Mouse (Mus musculus) liver, embryonic 14.5 days (tissue): Measurements from ENCODE around the gene Nrxn3. TPM values are rescaled to one million over a fixed set of nuclear protein-coding genes. Genes with fewer than 3 reads are reported as not detected.

Source experiments
- ATAC-seq: fragments of 200-750 bp; cut with Nextera tagmentation; 2 replicates; pipeline ENCODE4 v1.8.0; 2017; ENCODE audit warnings: moderate number of reproducible peaks, mild to moderate bottlenecking, moderate library complexity; ENCODE audit not compliant: insufficient read depth
- DNase-seq, 3 experiments: peaks; one replicate each; pipeline ENCODE4 v3.0.0-alpha.2; 2012 to 2013; ENCODE audit warnings: low read depth in 3 of 3, low spot score in 3 of 3
- H3K27ac ChIP-seq: fragments of 300-500 bp; sonication (generic); 2 replicates; pipeline ENCODE4 v1.5.1; 2014; ENCODE audit warnings: moderate library complexity, mild to moderate bottlenecking, control low read depth, inconsistent platforms
- H3K27me3 ChIP-seq: fragments of 300-500 bp; sonication (generic); 2 replicates; pipeline ENCODE4 v1.6.1; 2014; ENCODE audit warnings: mild to moderate bottlenecking, low read length, moderate library complexity; ENCODE audit not compliant: control insufficient read depth, insufficient read depth
- H3K36me3 ChIP-seq: fragments of 300-500 bp; sonication (generic); replicated peaks from 2 replicates; pipeline ENCODE4 v1.6.1; 2014; ENCODE audit warnings: low read depth; ENCODE audit not compliant: control insufficient read depth, insufficient read depth
- H3K4me1 ChIP-seq, 2 experiments: fragments of 200-500 bp in 1 of 2; fragments of 300-500 bp in 1 of 2; sonication (generic) in 1 of 2; replicated peaks; 2 replicates each; pipeline ENCODE4 v1.6.1; 2012 to 2014; ENCODE audit warnings: antibody characterized with exemption in 1 of 2, inconsistent platforms in 1 of 2, low read length in 1 of 2; ENCODE audit not compliant: control insufficient read depth in 2 of 2, insufficient read depth in 2 of 2
- H3K4me2 ChIP-seq: fragments of 300-500 bp; sonication (generic); 2 replicates; pipeline ENCODE4 v1.6.1; 2014; ENCODE audit warnings: low read depth, mild to moderate bottlenecking, control low read depth, moderate library complexity
- H3K4me3 ChIP-seq, 2 experiments: fragments of 200-500 bp in 1 of 2; fragments of 300-500 bp in 1 of 2; sonication (generic) in 1 of 2; 2 replicates each; pipeline ENCODE4 v1.5.1; 2012 to 2014; ENCODE audit warnings: low read depth in 2 of 2, low read length in 2 of 2, mild to moderate bottlenecking in 2 of 2, control low read depth in 1 of 2, inconsistent platforms in 1 of 2, moderate library complexity in 1 of 2; ENCODE audit not compliant: insufficient read depth in 1 of 2
- H3K9ac ChIP-seq: fragments of 300-500 bp; sonication (generic); replicated peaks from 2 replicates; pipeline ENCODE4 v1.6.1; 2014; ENCODE audit warnings: mild to moderate bottlenecking, control low read depth, moderate library complexity
- H3K9me3 ChIP-seq: fragments of 300-500 bp; sonication (generic); 2 replicates; pipeline ENCODE4 v1.6.1; 2016; ENCODE audit warnings: low read length, mixed read lengths; ENCODE audit not compliant: control insufficient read depth
- CTCF ChIP-seq: IDR thresholded peaks from 2 replicates; pipeline ENCODE4 v1.5.1; 2016; ENCODE audit warnings: antibody characterized with exemption, low read depth, control low read depth
- EP300 ChIP-seq: IDR thresholded peaks from 2 replicates; pipeline ENCODE4 v1.6.1; 2016; ENCODE audit warnings: antibody characterized with exemption, low read depth
- WGBS: fragments of 180-500 bp; shearing (Covaris S2); extraction: QIAGEN DNeasy Blood & Tissue Kit; methylation state at CpG from one replicate; pipeline ENCODE4 v1.1.7; 2014; ENCODE audit not compliant: insufficient replicate concordance; 5-methylcytosine and 5-hydroxymethylcytosine counted together
- polyA plus RNA-seq, 2 experiments: library from polyadenylated mRNA; depleted of rRNA in 1 of 2; stranded (reverse) in 1 of 2; unstranded in 1 of 2; fragments of >200 nt; fragmentation: Nextera tagmentation in 1 of 2; extraction: Ambion mirVana in 1 of 2; gene quantifications; 2 replicates each; pipeline versions ENCODE4 v1.2.1 to v1.2.3; 2012 to 2014

The Nrxn3 gene
- polyA plus RNA-seq, 2 experiments, result 0.12 to 0.38 TPM

- H3K27ac ChIP-seq, result peak overlapping the region; percentile 35; the same call in 1 of the 2 replicates
- peak; percentile 93 for ATAC-seq
- no peak overlapping the region for H3K4me2 ChIP-seq
- TF ChIP-seq EP300 (peak; percentile 54; the same call in 1 of the 2 replicates), CTCF (no peak)
- no peak overlapping the region for H3K9ac ChIP-seq
- H3K9me3 ChIP-seq, result no peaks in the 10 kb centered on the region
- WGBS, result 8% methylated on average over 3 of the region's 3 CpGs
- DNase-seq, result peak; percentile 13 to 31 (median 29)
- H3K4me1 ChIP-seq, result peaks cover 0 to 4% of the 10 kb centered on the region in 2 experiments; a peak in 2 of 4 replicates
- no peak overlapping the region for H3K4me3 ChIP-seq
- H3K27me3 ChIP-seq, result no peaks in the 10 kb centered on the region
- no peaks in the 10 kb centered on the region for H3K36me3 ChIP-seq
These were observed 998.3 kb downstream of the Nrxn3 start for GRCm38 (mm10) chr12:89720945-89721344.

DNA sequence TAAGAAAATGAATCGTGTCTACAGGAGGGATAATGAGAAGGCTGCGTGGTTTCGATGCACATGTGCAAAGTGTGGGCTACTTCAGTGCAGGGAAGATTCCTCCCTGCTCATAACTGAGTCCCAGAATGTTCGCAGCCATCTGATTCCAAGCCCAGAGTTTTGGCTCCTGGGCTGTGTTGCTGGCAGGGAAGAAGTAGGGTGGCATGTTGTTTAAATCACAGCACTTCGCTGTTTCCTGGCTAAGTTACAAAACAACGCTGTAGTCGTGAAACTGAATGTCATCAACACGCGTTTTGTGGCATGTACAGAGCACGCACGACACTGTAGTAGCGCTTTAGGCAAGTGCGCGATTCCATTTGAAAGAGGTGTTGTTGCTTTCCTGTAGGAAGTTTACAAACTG is 999.8 kb downstream of the Nrxn3 start:
- H3K9ac ChIP-seq, result no peak overlapping the region
- H3K4me3 ChIP-seq, result no peak overlapping the region
- H3K27ac ChIP-seq, result no peak overlapping the region
- H3K36me3 ChIP-seq, result no peaks in the 10 kb centered on the region
- H3K9me3 ChIP-seq, result no peaks in the 10 kb centered on the region
- H3K4me2 ChIP-seq, result no peak overlapping the region
- peaks cover 0 to 4% of the 10 kb centered on the region in 2 experiments; a peak in 2 of 4 replicates for H3K4me1 ChIP-seq
- DNase-seq (no peak), ATAC-seq (no peak)
- no peak for TF ChIP-seq CTCF
- WGBS, result 75% methylated on average over 14 of the region's 14 CpGs
- H3K27me3 ChIP-seq, result no peaks in the 10 kb centered on the region

GRCm38 (mm10) chr12:89724048-89724447 is 1001.4 kb downstream of the Nrxn3 start:
- TF ChIP-seq CTCF (no peak), EP300 (no peak)
- Histone ChIP-seq H3K4me1 (peaks cover 0 to 4% of the 10 kb centered on the region in 2 experiments; a peak in 2 of 4 replicates), H3K27ac (no peak overlapping the region), H3K9me3 (no peaks in the 10 kb centered on the region), H3K9ac (no peak overlapping the region), H3K27me3 (no peaks in the 10 kb centered on the region), H3K36me3 (no peaks in the 10 kb centered on the region), H3K4me3 (no peak overlapping the region), H3K4me2 (no peak overlapping the region)
- ATAC-seq, result no peak
- DNase-seq, result no peak
- 44% methylated on average over 3 of the region's 3 CpGs for WGBS

DNA sequence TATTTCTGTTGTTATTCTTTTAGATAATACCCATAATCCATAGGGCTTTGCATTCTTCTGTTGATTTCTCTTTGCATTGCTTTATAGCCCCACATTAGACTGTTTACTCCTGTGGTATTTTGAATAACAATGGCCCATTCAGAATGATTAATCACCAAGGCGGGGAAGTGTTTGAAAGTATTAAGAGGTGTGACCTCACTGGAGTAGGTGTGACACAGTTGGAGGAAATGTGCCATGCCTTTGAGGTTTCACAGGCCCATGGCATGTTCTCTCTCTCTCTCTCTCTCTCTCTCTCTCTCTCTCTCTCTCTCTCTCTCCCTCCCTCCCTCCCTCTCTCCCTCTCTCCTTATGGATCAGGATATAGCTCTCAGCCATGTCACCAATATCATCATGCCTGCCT is 1019.6 kb downstream of the Nrxn3 start:
- Histone ChIP-seq H3K4me2 (no peak overlapping the region), H3K9me3 (no peaks in the 10 kb centered on the region), H3K9ac (no peak overlapping the region), H3K36me3 (no peaks in the 10 kb centered on the region), H3K27ac (no peak overlapping the region), H3K27me3 (no peaks in the 10 kb centered on the region), H3K4me3 (no peak overlapping the region), H3K4me1 (no peaks in the 10 kb centered on the region)
- 33% methylated on average over 1 of the region's 1 CpGs for WGBS
- no peak for DNase-seq
- ATAC-seq, result no peak
- no peak for TF ChIP-seq EP300
- no peak for TF ChIP-seq CTCF

DNA sequence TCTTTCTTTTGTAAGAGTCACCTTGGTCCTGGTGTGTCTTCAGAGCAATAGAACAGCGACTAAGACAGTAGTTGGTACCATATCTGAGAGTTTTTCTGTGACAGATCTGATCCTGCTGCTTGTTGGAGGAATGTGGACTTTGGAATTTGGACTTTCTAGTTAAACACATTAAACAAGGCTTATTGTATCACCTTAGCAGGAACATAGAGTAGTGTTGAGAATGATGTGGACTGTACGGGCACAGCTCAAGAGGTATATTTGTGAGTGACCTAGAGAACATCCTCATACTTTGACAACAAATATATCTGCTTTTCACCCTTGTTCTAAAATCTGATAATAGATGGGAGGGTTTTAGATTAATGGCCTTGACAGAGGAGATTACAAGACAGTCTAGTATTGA is 1020.1 kb downstream of the Nrxn3 start:
- Histone ChIP-seq H3K9me3 (no peaks in the 10 kb centered on the region), H3K27me3 (no peaks in the 10 kb centered on the region), H3K4me3 (no peak overlapping the region), H3K4me1 (no peaks in the 10 kb centered on the region), H3K36me3 (no peaks in the 10 kb centered on the region), H3K27ac (no peak overlapping the region), H3K4me2 (no peak overlapping the region), H3K9ac (no peak overlapping the region)
- WGBS, result 55% methylated on average over 2 of the region's 2 CpGs
- no peak for DNase-seq
- no peak for ATAC-seq
- no peak for TF ChIP-seq CTCF
- no peak for TF ChIP-seq EP300
